ENCODE assay signal across 7 mouse cellular contexts in the genomic region with DNA sequence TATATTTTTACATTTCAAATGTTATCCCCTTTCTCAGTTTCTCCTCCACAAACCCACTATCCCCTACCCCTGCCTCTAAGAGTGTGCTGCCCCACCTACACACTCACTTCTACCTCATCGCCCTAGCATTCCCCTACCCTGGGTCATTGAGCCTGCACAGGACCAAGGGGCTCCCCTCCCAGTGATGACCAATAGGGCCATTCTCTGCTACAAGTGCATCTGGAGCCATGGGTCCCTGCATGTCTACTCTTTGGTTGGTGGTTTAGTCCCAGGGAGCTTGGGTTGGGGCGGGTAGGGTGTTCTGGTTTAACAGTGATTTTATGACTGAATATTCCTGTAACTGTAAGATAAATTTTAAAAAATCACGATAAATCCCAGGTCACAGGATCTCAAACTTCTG. TPM values are rescaled to one million over a fixed set of nuclear protein-coding genes. Genes with fewer than 3 reads are reported as not detected.
DNase-seq lines count a peak whose midpoint lies in the region; ATAC-seq and TF ChIP-seq lines count a peak whose summit lies in the region.

No protein-coding gene starts in this region.

- no peak for TF ChIP-seq CTCF in liver, adult 2 months (IDR thresholded peaks at IDR 0.05; ENCODE audit: low read depth, low read length)
- no peak for TF ChIP-seq CTCF in liver, embryonic 14.5 days (IDR thresholded peaks at IDR 0.05; ENCODE audit: low read depth)

- no peaks in the 10 kb centered on the region for H3K27me3 ChIP-seq in liver, adult 2 months (ENCODE audit: control insufficient read depth, insufficient read depth, low read length)
- no peaks in the 10 kb centered on the region for H3K27me3 ChIP-seq in liver, embryonic 14.5 days (ENCODE audit: control insufficient read depth, insufficient read depth, low read length)

- WGBS in liver, adult 2 months: 13% methylated on average over 3 of the region's 3 CpGs
- whole genome bisulfite sequencing in liver, embryonic 14.5 days (ENCODE audit: insufficient replicate concordance): 17% methylated on average over 3 of the region's 3 CpGs

- H3K9me3 ChIP-seq in liver, embryonic 14.5 days (ENCODE audit: control insufficient read depth, low read length): no peaks in the 10 kb centered on the region

- ATAC-seq in liver, embryonic 14.5 days (ENCODE audit: insufficient read depth): peak; percentile 45

- TF ChIP-seq POLR2A in liver, adult 2 months (IDR thresholded peaks at IDR 0.05; ENCODE audit: extremely low read depth, insufficient read depth, low read length): no peak

- DNase-seq in liver, adult 2 months (ENCODE audit: extremely low read depth, low read depth, low spot score): peak; percentile 5
- no peak for DNase-seq in liver
- DNase-seq in brain, adult 2 months (ENCODE audit: low read depth, low spot score): peak; percentile 4
- peak; percentile 0 for DNase-seq in forelimb bud, embryonic 11.5 days (ENCODE audit: low read depth, low spot score)
- DNase-seq in liver, embryonic 14.5 days (ENCODE audit: low read depth in 3 of 3, low spot score in 3 of 3): no peak
- DNase-seq in left cerebral cortex, adult 9 months (ENCODE audit: low spot score in 2 of 2): no peak
- DNase-seq in adrenal gland, adult (ENCODE audit: inconsistent age in 2 of 2, low spot score in 1 of 2): no peak

- peaks cover 2% of the 10 kb centered on the region; the same call in 1 of the 2 replicates for H3K36me3 ChIP-seq in liver, adult 2 months (ENCODE audit: control insufficient read depth, insufficient read depth, low read length)
- no peaks in the 10 kb centered on the region for H3K36me3 ChIP-seq in liver, embryonic 14.5 days (replicated peaks; ENCODE audit: control insufficient read depth, insufficient read depth, low read depth)

- TF ChIP-seq EP300 in liver, embryonic 14.5 days (IDR thresholded peaks at IDR 0.05; ENCODE audit: low read depth): no peak

- no peaks in the 10 kb centered on the region for H3K79me2 ChIP-seq in liver, adult 2 months (ENCODE audit: control insufficient read depth, insufficient read depth, low read length)

- H3K9ac ChIP-seq in liver, adult 2 months (ENCODE audit: low read depth, low read length): peak overlapping the region; percentile 57; the same call in 1 of the 2 replicates
- H3K9ac ChIP-seq in liver, embryonic 14.5 days (replicated peaks): peak overlapping the region; percentile 20

- peak overlapping the region; percentile 61 for H3K4me2 ChIP-seq in liver, embryonic 14.5 days (ENCODE audit: low read depth)

- no peaks in the 10 kb centered on the region for H3K4me1 ChIP-seq in liver, adult 2 months (ENCODE audit: control insufficient read depth, insufficient read depth, low read length)
- no peaks in the 10 kb centered on the region; a peak in 1 of 4 replicates for H3K4me1 ChIP-seq in liver, embryonic 14.5 days (replicated peaks; ENCODE audit: control insufficient read depth in 2 of 2, insufficient read depth in 2 of 2, low read length in 1 of 2)

- H3K27ac ChIP-seq in liver, adult 2 months (replicated peaks; ENCODE audit: insufficient read depth, low read depth, low read length): no peak overlapping the region
- H3K27ac ChIP-seq in liver, embryonic 14.5 days: no peak overlapping the region

- peak overlapping the region; percentile 73 for H3K4me3 ChIP-seq in liver, adult 2 months (ENCODE audit: insufficient read depth, low read depth, low read length)
- peak overlapping the region; percentile 58 to 75 for H3K4me3 ChIP-seq in liver, embryonic 14.5 days (ENCODE audit: insufficient read depth in 1 of 2, low read depth in 2 of 2, low read length in 2 of 2)

RNA-seq across cellular contexts. Expression of gene Zfp995, which starts 0.7 kb away (rescaled TPM):
- total RNA-seq in liver, adult 2 months (2014; rRNA removed): 4.0 and 4.8 TPM in 2 replicates
- polyA plus RNA-seq in liver, adult 2 months (2012; rRNA removed): 0.19 and 0.32 TPM in 2 replicates
- 0.36 and 0.69 TPM in 2 replicates for polyA plus RNA-seq in liver, embryonic 14.5 days (2012; rRNA removed)
- 0.92 and 1.9 TPM in 2 replicates for polyA plus RNA-seq in liver, embryonic 14.5 days (2014; fragmentation: Nextera tagmentation; extraction: Ambion mirVana)

RNA-seq across cellular contexts. Expression of gene Zfp942, which starts 53.2 kb away (rescaled TPM):
- 10.6 and 15.2 TPM in 2 replicates for total RNA-seq in liver, adult 2 months (2014; rRNA removed)
- polyA plus RNA-seq in liver, adult 2 months (2012; rRNA removed): 1.2 and 1.7 TPM in 2 replicates
- polyA plus RNA-seq in liver, embryonic 14.5 days (2012; rRNA removed): 1.9 and 3.4 TPM in 2 replicates
- polyA plus RNA-seq in liver, embryonic 14.5 days (2014; fragmentation: Nextera tagmentation; extraction: Ambion mirVana): 7.5 and 9.5 TPM in 2 replicates

RNA-seq across cellular contexts. Expression of gene Zfp943, which starts 53.3 kb away (rescaled TPM):
- total RNA-seq in liver, adult 2 months (2014; rRNA removed): 9.7 and 11.5 TPM in 2 replicates
- 2.6 and 2.7 TPM in 2 replicates for polyA plus RNA-seq in liver, adult 2 months (2012; rRNA removed)
- polyA plus RNA-seq in liver, embryonic 14.5 days (2012; rRNA removed): 2.2 and 3.5 TPM in 2 replicates
- 5.0 and 6.1 TPM in 2 replicates for polyA plus RNA-seq in liver, embryonic 14.5 days (2014; fragmentation: Nextera tagmentation; extraction: Ambion mirVana)

Comparison
In these comparisons a context has a peak if more than half of its experiments do, and no peak if none do; other contexts are left out.
1. DNase-seq: peak in liver, adult 2 months (single experiment), brain, adult 2 months (single experiment) and forelimb bud, embryonic 11.5 days (single experiment); none in liver (single experiment), liver, embryonic 14.5 days (0 of 3), left cerebral cortex, adult 9 months (0 of 2) and adrenal gland, adult (0 of 2).